Mouse (Mus musculus) cerebellum, postnatal 10 days (tissue): ENCODE measurements around the gene Cgrrf1.
A peak's percentile ranks its signal among the peaks of the same experiment; 100 is the strongest.
"Not testable (repeated sequence)": the region's sequence is repeated elsewhere in the genome, so short reads cannot be mapped to it uniquely, and the experiment has no call there.

Source experiments
- DNase-seq, 2 experiments: peaks; one replicate each; pipeline ENCODE4 v3.0.0; 2021; ENCODE audit warnings: mixed read lengths in 2 of 2

Gene Cgrrf1

DNA sequence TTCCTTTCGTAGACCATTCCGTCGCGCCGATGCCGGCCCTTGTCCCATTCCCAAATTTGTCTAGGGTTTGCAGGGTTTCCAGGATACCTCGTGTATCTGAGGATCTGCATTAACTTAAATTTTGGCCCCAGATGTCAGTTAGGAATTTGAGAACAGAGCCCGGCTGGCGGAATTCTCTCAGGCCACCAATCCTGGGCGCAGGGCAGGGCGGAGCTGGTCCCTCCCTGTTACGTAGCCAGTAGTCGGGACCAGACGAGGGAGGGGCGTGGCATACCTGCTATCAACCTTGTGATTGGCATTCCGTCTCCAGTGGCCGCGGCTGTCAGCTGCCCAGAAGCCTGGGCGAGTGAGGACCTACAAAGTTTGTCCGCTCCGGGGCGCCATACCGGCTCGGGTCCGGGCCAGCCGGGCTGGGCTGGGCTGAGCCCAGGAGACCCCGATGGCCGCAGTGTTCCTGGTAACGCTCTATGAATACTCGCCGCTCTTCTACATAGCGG is at the start of gene Cgrrf1:
Gene Cgrrf1 (plus strand): TSS at position 289 of the 497 bp plus-strand sequence.
- peak; percentile 96 to 97 for DNase-seq

- DNase-seq: no peak
Measured at GRCm38 (mm10) chr14:46782187-46782828, 49.6 kb upstream of the Cgrrf1 start.

GRCm38 (mm10) chr14:46783327-46783926 is 48.5 kb upstream of the Cgrrf1 start:
- DNase-seq: no peak

- no peak for DNase-seq
Measured at GRCm38 (mm10) chr14:46785247-46785646, 46.7 kb upstream of the Cgrrf1 start.

- DNase-seq: no peak
Measured at GRCm38 (mm10) chr14:46787454-46787786, 44.5 kb upstream of the Cgrrf1 start.

GRCm38 (mm10) chr14:46787787-46788504 is 44.0 kb upstream of the Cgrrf1 start, which contains the start of gene Cnih1:
Gene Cnih1 (minus strand): TSS chr14:46788411.
- DNase-seq: peak; percentile 96

DNA sequence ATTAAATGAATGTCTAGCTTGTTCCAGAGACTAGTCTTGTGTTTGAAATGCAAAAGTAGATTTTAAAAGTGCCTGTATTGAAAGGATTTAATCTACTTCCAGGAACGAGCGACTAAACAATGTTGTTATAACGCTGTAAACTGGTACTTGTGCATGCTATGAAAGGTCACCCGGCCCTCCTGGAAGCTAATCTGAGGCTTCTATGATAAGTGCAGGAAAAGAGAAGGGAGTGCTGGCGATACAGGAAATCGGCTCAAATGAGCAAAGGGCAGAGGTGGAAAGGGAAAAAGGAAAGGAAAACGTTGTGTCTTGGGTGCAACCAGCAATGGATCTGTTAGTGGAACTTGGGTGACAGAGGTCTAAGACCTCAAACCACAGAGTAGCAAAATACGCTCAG is 43.4 kb upstream of the Cgrrf1 start:
- DNase-seq: peak in 1 of 2 experiments; percentile 20

- DNase-seq: peak in 1 of 2 experiments; percentile 29
Measured at GRCm38 (mm10) chr14:46790303-46790702, 41.6 kb upstream of the Cgrrf1 start.

GRCm38 (mm10) chr14:46790723-46791122 is 41.2 kb upstream of the Cgrrf1 start:
- DNase-seq: no peak

GRCm38 (mm10) chr14:46794157-46794556 is 37.8 kb upstream of the Cgrrf1 start:
- DNase-seq: no peak

DNA sequence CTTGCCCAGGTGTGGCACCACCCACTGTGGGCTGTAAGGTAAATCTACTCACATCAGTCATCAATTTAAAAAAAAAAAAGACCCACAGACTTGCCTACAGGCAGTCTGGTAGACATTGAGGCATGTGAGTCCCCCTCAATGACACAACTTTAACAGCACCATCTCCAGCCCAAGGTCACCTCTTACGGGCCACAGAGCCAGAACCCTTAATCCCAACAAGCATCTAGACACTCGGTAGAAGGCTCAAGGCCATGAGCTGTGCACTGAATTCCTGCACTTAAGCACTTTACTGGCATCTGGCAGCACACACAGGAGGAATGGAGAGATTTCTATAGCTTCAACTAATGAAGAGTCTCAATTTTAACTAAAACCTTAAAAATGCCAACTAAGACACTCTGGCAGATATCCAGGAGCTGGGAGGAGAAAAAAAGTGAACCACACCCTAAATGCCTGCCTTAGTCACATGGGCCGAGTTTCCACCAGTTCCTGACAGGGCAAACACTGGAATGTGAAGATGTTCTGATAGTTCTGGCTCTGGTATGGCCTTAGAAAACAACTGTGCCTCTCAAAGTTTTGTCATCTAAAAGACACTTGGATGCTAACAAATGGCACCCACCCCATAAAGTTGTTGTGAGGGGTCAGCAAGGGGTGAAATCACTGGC is 31.1 kb upstream of the Cgrrf1 start:
- DNase-seq: no peak

GRCm38 (mm10) chr14:46803259-46803658 is 28.7 kb upstream of the Cgrrf1 start:
- DNase-seq: no peak

- no peak for DNase-seq
Measured at GRCm38 (mm10) chr14:46803791-46804190, 28.1 kb upstream of the Cgrrf1 start.

DNA sequence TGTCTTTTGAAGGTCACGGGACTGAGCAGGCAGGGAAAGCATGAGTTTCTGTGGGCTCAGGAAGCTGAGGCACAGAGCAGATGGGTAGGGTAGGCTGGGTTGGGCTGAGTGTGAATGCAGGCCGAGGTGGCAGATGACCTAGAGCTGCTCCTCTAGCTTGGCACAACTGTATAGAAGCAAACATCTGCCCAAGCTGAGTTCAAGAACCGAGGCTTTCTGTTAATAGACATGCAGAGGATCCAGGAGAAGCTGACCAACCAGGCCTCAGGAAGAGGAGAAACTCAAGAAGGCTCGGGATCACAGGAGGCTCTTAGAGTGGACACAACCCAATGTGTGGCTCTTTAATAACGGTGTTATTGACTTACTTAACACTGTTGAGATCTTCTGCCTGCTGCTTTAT is 25.7 kb upstream of the Cgrrf1 start:
- no peak for DNase-seq

DNA sequence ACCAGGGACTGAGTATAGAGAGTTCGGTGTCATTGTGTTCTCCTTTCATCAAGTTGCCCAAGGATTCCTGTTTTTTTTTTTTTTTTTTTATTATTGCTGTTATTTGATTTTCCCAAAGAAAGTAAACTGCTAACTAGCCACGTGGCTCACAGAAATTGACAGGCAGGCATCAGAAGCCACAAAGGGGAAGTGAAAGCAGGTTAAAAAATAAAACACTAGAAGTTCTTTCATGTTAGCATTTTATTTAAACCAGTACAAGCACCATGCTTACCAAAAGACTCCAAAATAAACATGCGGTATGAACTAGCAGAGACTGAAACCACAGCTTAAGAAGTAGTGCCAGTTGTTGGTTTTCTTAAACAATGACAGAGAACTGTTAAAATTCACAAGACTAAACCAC is 24.0 kb upstream of the Cgrrf1 start:
- no peak for DNase-seq

DNA sequence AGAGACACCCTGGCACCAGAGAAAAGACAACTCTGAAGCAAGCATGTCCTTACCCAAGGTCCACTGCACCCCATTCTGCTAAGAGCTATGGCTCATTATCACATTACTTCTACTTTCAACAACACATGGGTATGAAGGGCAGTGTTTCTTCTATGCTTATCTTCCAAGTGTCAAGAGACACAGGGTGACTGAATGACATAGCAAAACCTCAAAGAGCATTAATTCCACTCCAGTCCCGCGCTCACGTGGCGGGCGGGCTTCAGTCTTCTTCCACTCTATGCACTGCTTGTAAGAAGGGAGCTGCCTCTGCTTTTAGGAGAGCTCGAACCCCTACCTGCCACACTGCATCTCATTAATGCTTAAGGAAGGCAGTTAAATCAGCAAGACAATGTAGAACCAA is 16.3 kb upstream of the Cgrrf1 start:
- no peak for DNase-seq

- DNase-seq: no peak
Measured at GRCm38 (mm10) chr14:46816916-46817622, 14.9 kb upstream of the Cgrrf1 start.

- no peak for DNase-seq
Measured at GRCm38 (mm10) chr14:46818743-46819142, 13.2 kb upstream of the Cgrrf1 start.

- DNase-seq: not testable (repeated sequence)
Measured at GRCm38 (mm10) chr14:46819961-46820360, 12.0 kb upstream of the Cgrrf1 start.

- peak; percentile 16 to 45 for DNase-seq
Measured at GRCm38 (mm10) chr14:46821271-46821872, 10.6 kb upstream of the Cgrrf1 start.

DNA sequence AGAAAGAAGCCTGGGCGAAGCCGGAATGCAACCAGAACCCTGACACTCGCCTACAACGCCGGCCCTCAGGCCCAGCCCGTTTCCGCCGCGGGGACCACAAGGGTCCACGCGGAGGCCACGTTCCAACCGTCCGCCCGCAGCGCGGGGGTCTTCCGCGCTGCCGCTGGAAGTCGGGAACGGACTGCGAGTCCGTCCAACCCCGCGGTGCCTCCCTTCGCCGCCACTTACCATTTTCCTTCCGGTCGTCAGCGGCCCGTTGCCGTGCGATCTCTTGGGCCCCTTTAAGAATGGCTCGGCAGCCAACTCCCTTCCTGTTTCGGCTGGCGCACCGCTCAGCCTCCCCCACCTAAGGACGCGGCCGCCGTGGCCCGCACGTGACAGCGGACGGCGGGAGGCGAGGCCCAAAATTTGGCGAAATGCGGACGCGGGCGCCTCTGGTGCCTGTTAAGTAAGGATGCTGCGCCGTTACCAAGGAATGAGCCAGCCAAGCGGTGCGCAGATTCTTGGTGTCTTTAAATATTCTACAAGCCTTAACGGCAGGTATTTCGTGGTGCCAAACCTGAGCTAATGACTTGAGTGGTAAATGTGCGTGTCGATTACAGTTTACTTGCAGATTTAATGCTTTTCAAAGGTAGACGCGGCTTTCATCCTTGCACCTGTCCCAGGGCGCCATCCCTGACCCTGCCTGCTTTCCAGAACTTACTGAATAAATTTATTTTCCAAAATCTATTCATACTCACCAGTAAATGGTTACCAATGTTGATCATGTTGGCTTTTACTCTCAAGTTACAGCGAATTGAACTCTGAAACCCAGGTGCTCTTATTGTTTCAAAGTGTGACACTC is 9.8 kb upstream of the Cgrrf1 start, which contains the start of gene Gmfb:
Gene Gmfb (minus strand): TSS at position 370 of the 844 bp plus-strand sequence.
- DNase-seq: peak; percentile 97 to 98
